Mouse (Mus musculus): ENCODE data around the gene Pkp3. TPM values are rescaled to one million over a fixed set of nuclear protein-coding genes. Genes with fewer than 3 reads are reported as not detected.
A peak's percentile ranks its signal among the peaks of the same experiment; 100 is the strongest.

Pkp3 gene
- polyA plus RNA-seq, 1 experiment from 2014 or later, result 0.72 TPM

DNA sequence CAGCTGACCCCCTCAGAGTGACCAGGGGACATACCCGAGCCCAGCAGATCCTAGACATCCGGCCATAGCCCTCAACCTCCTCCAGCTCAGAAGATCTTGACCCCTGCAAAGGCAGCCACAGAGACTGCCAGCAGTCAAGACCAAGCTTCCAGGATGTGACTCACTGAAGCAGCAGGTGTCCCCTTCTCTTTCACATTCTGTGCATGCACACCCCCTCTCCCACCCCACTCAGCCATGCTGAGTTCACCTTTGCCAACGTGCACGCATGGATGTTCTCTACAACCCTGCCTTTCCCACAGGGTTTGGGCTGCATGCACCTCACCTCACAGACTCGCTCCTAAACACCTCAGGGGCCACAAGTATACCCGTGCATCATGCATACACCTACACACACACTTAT is 18.0 kb downstream of the Pkp3 start:
- ATAC-seq (ENCODE audit: extremely low read depth, insufficient number of reproducible peaks, low FRiP score, low TSS enrichment), result no peak
- H3K4me3 ChIP-seq, result 0 out of 2 replicates have a peak overlapping the region, but pooled peaks have one; percentile 8
- H3K4me2 ChIP-seq, result peak overlapping the region; percentile 37
- no peaks in the 10 kb centered on the region for H3K9me3 ChIP-seq
- no peaks in the 10 kb centered on the region for H3K36me3 ChIP-seq
- 73% methylated on average over 6 of the region's 6 CpGs for WGBS
- no peak overlapping the region for H3K9ac ChIP-seq
- peaks cover 27% of the 10 kb centered on the region for H3K4me1 ChIP-seq
- H3K27ac ChIP-seq (replicated peaks), result no peak overlapping the region
- H3K27me3 ChIP-seq (replicated peaks), result peaks cover 74% of the 10 kb centered on the region

GRCm38 (mm10) chr7:141096649-141097056 is 18.6 kb downstream of the Pkp3 start:
- Histone ChIP-seq H3K9ac (0 out of 2 replicates have a peak overlapping the region, but pooled peaks have one; percentile 17), H3K36me3 (no peaks in the 10 kb centered on the region), H3K4me1 (peaks cover 27% of the 10 kb centered on the region), H3K9me3 (no peaks in the 10 kb centered on the region), H3K27me3 (replicated peaks) (peaks cover 74% of the 10 kb centered on the region), H3K4me2 (peak overlapping the region; percentile 37), H3K4me3 (peak overlapping the region; percentile 8; the same call in 1 of the 2 replicates), H3K27ac (replicated peaks) (no peak overlapping the region)
- 22% methylated on average over 6 of the region's 6 CpGs for WGBS
- no peak for ATAC-seq (ENCODE audit: extremely low read depth, insufficient number of reproducible peaks, low FRiP score, low TSS enrichment)

DNA sequence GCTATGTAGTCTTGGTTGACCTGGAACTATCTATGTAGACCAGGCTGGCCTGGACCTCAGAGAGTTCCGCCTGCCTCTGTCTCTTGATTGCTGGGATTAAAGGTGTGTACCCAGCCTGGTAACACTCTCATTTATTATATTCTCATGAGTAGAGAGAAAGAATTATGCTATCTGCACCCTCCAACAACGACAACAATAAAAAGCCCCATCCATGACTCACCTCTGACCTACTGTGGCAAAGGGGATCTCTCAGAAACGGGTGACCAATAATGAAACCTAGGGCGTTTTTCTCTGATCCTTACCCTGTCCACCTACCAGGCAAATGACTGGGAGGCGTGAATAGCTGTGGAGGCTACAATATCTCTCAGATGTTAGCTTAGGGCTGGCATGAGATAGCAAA is 19.2 kb downstream of the Pkp3 start:
- Histone ChIP-seq H3K9me3 (no peaks in the 10 kb centered on the region), H3K4me2 (no peak overlapping the region), H3K27me3 (replicated peaks) (peaks cover 78% of the 10 kb centered on the region), H3K9ac (no peak overlapping the region), H3K36me3 (no peaks in the 10 kb centered on the region), H3K4me3 (no peak overlapping the region), H3K27ac (replicated peaks) (no peak overlapping the region), H3K4me1 (peaks cover 24% of the 10 kb centered on the region)
- WGBS, result 77% methylated on average over 5 of the region's 5 CpGs
- ATAC-seq (ENCODE audit: extremely low read depth, insufficient number of reproducible peaks, low FRiP score, low TSS enrichment), result no peak

DNA sequence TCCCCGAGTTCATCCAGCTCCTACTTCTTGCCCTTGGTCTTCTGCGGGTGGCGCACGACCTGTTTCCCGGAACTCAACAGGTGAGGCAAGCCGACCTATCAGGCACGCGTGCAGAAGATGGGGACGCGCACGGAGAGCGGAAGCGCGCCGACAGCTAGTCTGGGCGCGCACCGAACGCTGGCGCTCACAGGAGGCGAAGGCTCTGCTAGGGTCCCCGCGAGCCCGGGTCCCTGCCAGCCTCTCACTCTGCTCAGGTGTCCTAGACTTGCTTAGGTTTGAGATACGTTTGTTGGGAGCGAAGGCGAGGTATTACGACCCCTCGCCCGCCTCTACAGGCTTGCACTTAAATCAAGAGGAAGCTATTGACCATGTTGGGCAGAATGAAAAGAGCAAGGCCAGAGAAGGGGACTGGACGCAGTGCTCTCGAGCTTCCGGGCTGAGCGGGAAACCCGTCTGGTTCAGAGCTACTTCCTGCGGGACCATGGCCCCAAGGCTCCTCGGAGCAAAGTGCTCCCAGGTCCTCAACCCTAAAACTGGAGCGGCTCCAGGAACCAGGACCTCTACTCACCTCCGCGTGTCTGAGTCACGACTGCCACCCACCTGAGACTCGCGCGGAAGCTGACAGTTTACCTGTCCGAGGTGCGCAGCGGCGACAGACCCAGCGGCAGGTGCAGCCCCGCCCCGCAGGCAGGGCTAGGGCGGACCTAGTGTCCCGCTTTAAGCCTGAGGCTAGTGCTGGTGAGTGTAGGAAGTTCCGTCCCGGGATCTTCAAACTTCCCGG is 22.1 kb downstream of the Pkp3 start, which contains the start of gene Sigirr:
Gene Sigirr, minus strand, starts transcription at position 662 of the 781 bp plus-strand sequence.
- no peaks in the 10 kb centered on the region for H3K9me3 ChIP-seq
- peaks cover 75% of the 10 kb centered on the region for H3K27me3 ChIP-seq (replicated peaks)
- peak within 1 kb of the TSS; percentile 93 for H3K4me2 ChIP-seq
- no peaks in the 10 kb centered on the region for H3K36me3 ChIP-seq
- H3K27ac ChIP-seq (replicated peaks), result no peak within 1 kb of the TSS
- peak within 1 kb of the TSS; percentile 77 for H3K9ac ChIP-seq
- under 1% methylated on average over 56 of the region's 56 CpGs for WGBS
- H3K4me1 ChIP-seq, result peaks cover 19% of the 10 kb centered on the region
- no peak for ATAC-seq (ENCODE audit: extremely low read depth, insufficient number of reproducible peaks, low FRiP score, low TSS enrichment)
- peak within 1 kb of the TSS; percentile 59 for H3K4me3 ChIP-seq

GRCm38 (mm10) chr7:141103161-141103560 is 25.1 kb downstream of the Pkp3 start:
- no peak for ATAC-seq (ENCODE audit: extremely low read depth, insufficient number of reproducible peaks, low FRiP score, low TSS enrichment)
- Histone ChIP-seq H3K4me1 (peaks cover 12% of the 10 kb centered on the region), H3K9me3 (no peaks in the 10 kb centered on the region), H3K4me3 (no peak overlapping the region), H3K27ac (replicated peaks) (no peak overlapping the region), H3K9ac (no peak overlapping the region), H3K27me3 (replicated peaks) (peaks cover 55% of the 10 kb centered on the region), H3K36me3 (no peaks in the 10 kb centered on the region), H3K4me2 (no peak overlapping the region)
- WGBS, result 51% methylated on average over 3 of the region's 3 CpGs

GRCm38 (mm10) chr7:141115874-141116273 is 37.9 kb downstream of the Pkp3 start:
- no peak overlapping the region for H3K27ac ChIP-seq (replicated peaks)
- H3K27me3 ChIP-seq (replicated peaks), result peaks cover 39% of the 10 kb centered on the region
- no peaks in the 10 kb centered on the region for H3K4me1 ChIP-seq
- no peak for ATAC-seq (ENCODE audit: extremely low read depth, insufficient number of reproducible peaks, low FRiP score, low TSS enrichment)
- H3K4me3 ChIP-seq, result no peak overlapping the region
- H3K9me3 ChIP-seq, result no peaks in the 10 kb centered on the region
- no peaks in the 10 kb centered on the region for H3K36me3 ChIP-seq
- WGBS, result 79% methylated on average over 9 of the region's 9 CpGs
- no peak overlapping the region for H3K4me2 ChIP-seq
- H3K9ac ChIP-seq, result no peak overlapping the region

DNA sequence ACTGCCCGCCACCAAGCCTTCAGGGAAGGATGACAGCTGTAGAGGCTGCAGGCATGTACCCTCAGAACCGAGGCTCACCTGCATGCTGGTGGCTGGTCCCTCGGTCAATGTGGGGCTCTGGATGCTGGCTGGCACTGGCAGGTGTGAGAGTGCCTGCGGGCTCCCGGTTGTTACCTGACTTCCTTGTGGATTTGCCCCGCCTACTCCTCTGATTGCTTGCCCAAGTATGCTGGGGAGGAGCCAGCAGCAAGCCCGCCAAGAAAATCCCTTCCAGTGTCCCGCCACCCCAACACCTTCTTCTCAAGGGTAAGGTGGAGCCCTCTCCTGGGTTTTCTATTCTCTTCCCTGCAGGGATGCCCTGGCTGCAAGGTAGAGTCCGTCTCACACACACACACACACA is 39.6 kb downstream of the Pkp3 start, which contains the start of gene Ano9:
Gene Ano9, minus strand, starts transcription at position 171 of the 400 bp plus-strand sequence.
- no peak for ATAC-seq (ENCODE audit: extremely low read depth, insufficient number of reproducible peaks, low FRiP score, low TSS enrichment)
- Histone ChIP-seq H3K4me3 (no peak within 1 kb of the TSS), H3K27me3 (replicated peaks) (peaks cover 39% of the 10 kb centered on the region), H3K4me1 (peaks cover 11% of the 10 kb centered on the region), H3K36me3 (no peaks in the 10 kb centered on the region), H3K9me3 (no peaks in the 10 kb centered on the region), H3K27ac (replicated peaks) (no peak within 1 kb of the TSS), H3K9ac (no peak within 1 kb of the TSS), H3K4me2 (no peak within 1 kb of the TSS)
- 14% methylated on average over 9 of the region's 9 CpGs for WGBS

- ATAC-seq (ENCODE audit: extremely low read depth, insufficient number of reproducible peaks, low FRiP score, low TSS enrichment), result no peak
- H3K9me3 ChIP-seq, result no peaks in the 10 kb centered on the region
- no peak overlapping the region for H3K4me3 ChIP-seq
- H3K9ac ChIP-seq, result no peak overlapping the region
- H3K4me1 ChIP-seq, result peaks cover 17% of the 10 kb centered on the region
- no peak overlapping the region for H3K4me2 ChIP-seq
- WGBS, result 59% methylated on average over 3 of the region's 3 CpGs
- H3K27ac ChIP-seq (replicated peaks), result no peak overlapping the region
- no peaks in the 10 kb centered on the region for H3K36me3 ChIP-seq
- peaks cover 31% of the 10 kb centered on the region for H3K27me3 ChIP-seq (replicated peaks)
Measured at GRCm38 (mm10) chr7:141119487-141119886, 41.5 kb downstream of the Pkp3 start.

DNA sequence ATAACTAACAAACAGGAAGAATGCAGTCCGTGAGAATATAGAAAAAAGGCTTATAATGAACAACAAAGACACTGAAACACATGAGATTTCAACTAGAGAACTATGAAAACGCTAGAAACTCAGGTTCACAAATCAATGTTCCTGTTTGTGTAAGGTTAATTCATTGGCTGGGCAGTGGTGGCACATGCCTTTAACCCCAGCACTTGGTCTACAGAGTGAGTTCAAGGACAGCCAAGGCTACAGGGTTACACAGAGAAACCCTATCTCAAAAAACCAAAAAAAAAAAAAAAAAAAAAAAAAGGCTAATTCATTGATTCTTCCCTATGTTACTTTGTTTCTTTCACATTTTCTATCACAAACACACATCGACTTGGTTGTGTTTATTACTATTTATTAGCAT is 42.6 kb downstream of the Pkp3 start:
- H3K4me3 ChIP-seq, result no peak overlapping the region

GRCm38 (mm10) chr7:141121051-141121531 is 43.1 kb downstream of the Pkp3 start:
- no peak overlapping the region for H3K4me2 ChIP-seq
- ATAC-seq (ENCODE audit: extremely low read depth, insufficient number of reproducible peaks, low FRiP score, low TSS enrichment), result no peak
- no peak overlapping the region for H3K9ac ChIP-seq
- H3K36me3 ChIP-seq, result no peaks in the 10 kb centered on the region
- no peak overlapping the region for H3K27ac ChIP-seq (replicated peaks)
- H3K27me3 ChIP-seq (replicated peaks), result peaks cover 22% of the 10 kb centered on the region
- peaks cover 21% of the 10 kb centered on the region for H3K4me1 ChIP-seq
- H3K9me3 ChIP-seq, result no peaks in the 10 kb centered on the region
- WGBS, result 72% methylated on average over 5 of the region's 5 CpGs
- no peak overlapping the region for H3K4me3 ChIP-seq

More for the DNA sequence above, 42.6 kb downstream of the Pkp3 start:
- H3K27ac ChIP-seq (replicated peaks), result no peak overlapping the region
- H3K36me3 ChIP-seq, result no peaks in the 10 kb centered on the region
- H3K4me1 ChIP-seq, result peaks cover 18% of the 10 kb centered on the region
- peaks cover 26% of the 10 kb centered on the region for H3K27me3 ChIP-seq (replicated peaks)
- no peaks in the 10 kb centered on the region for H3K9me3 ChIP-seq
- H3K4me2 ChIP-seq, result no peak overlapping the region
- H3K9ac ChIP-seq, result no peak overlapping the region
- 73% methylated on average over 3 of the region's 3 CpGs for WGBS
- ATAC-seq (ENCODE audit: extremely low read depth, insufficient number of reproducible peaks, low FRiP score, low TSS enrichment), result no peak

GRCm38 (mm10) chr7:141122245-141122644 is 44.2 kb downstream of the Pkp3 start, which contains the start of gene Ptdss2:
TSS of gene Ptdss2 (plus strand) at chr7:141122382.
- H3K27ac ChIP-seq (replicated peaks), result peak within 1 kb of the TSS; percentile 92
- WGBS, result 39% methylated on average over 14 of the region's 14 CpGs
- peak within 1 kb of the TSS; percentile 85 for H3K4me2 ChIP-seq
- ATAC-seq (ENCODE audit: extremely low read depth, insufficient number of reproducible peaks, low FRiP score, low TSS enrichment), result no peak
- H3K9me3 ChIP-seq, result no peaks in the 10 kb centered on the region
- no peaks in the 10 kb centered on the region for H3K36me3 ChIP-seq
- peaks cover 11% of the 10 kb centered on the region for H3K27me3 ChIP-seq (replicated peaks)
- peak within 1 kb of the TSS; percentile 86 for H3K9ac ChIP-seq
- H3K4me3 ChIP-seq, result peak within 1 kb of the TSS; percentile 66
- peaks cover 21% of the 10 kb centered on the region for H3K4me1 ChIP-seq

All from heart, embryonic 13.5 days (tissue).